Mouse (Mus musculus) G1E (cell line): ENCODE data around the gene Tsacc.

Source experiments
- CTCF ChIP-seq: IDR thresholded peaks from 2 replicates; pipeline ENCODE4 v1.5.1; 2012; ENCODE audit warnings: low read depth, low read length, inconsistent platforms, mixed read lengths
- GATA1 ChIP-seq: IDR thresholded peaks from 2 replicates; pipeline ENCODE4 v1.6.1; 2012; ENCODE audit warnings: borderline replicate concordance, low read length, inconsistent platforms, mixed read lengths
- POLR2AphosphoS5 ChIP-seq: IDR thresholded peaks from 2 replicates; pipeline ENCODE4 v1.6.1; 2012; ENCODE audit warnings: low read depth, low read length, inconsistent platforms; ENCODE audit not compliant: insufficient replicate concordance

DNA sequence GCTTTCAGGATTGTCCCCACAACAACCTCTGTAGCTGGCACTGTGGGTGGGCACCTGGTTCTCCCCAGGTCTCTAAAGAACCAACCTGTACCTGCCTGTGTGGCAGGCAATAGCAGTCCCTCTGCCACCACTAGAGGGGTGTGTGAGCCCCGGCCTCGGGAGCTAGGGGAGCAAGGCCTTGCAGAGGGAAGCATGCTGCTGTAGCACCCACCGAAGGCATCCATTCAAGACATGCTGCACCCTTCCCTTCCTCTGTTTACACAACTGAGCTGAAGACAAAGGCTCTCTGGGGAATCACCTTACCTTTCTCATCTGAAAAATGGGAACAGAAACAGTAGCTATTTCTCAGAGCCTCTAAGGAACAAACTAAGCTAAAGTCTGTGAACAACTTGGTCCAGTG, 61.6 kb downstream of the Tsacc start:
- TF ChIP-seq CTCF (no peak), POLR2AphosphoS5 (no peak), GATA1 (no peak)
